Mouse (Mus musculus) retina, adult 2 months (tissue): ENCODE results near the gene Vmn2r1.
A peak's percentile ranks its signal among the peaks of the same experiment; 100 is the strongest.

Experiments used
- DNase-seq: peaks from one replicate; pipeline ENCODE4 v3.0.0-alpha.2; 2012; ENCODE audit warnings: low read depth, low spot score

Gene Vmn2r1

GRCm38 (mm10) chr3:64081247-64081646 lies at the start of gene Vmn2r1:
Vmn2r1 (plus strand) TSS chr3:64081547.
- no peak for DNase-seq

- DNase-seq: no peak
Observed at GRCm38 (mm10) chr3:64038136-64038841, 43.1 kb upstream of the Vmn2r1 start.

GRCm38 (mm10) chr3:64039818-64040784 lies 41.2 kb upstream of the Vmn2r1 start:
- DNase-seq: peak; percentile 77

- no peak for DNase-seq
Observed at GRCm38 (mm10) chr3:64112707-64113106, 31.4 kb downstream of the Vmn2r1 start.

GRCm38 (mm10) chr3:64113352-64114046 lies 32.2 kb downstream of the Vmn2r1 start:
- no peak for DNase-seq

- DNase-seq: no peak
Observed at GRCm38 (mm10) chr3:64141878-64142508, 60.6 kb downstream of the Vmn2r1 start, which contains the start of gene Vmn2r2. Vmn2r2 (minus strand) TSS chr3:64141928.
